Mouse (Mus musculus) CH12F3 (cell line): ENCODE measurements around the gene Draxin.

ENCODE experiments used
- in situ Hi-C: fragments of 300-500 bp; cut with MboI; formaldehyde crosslinking; loops from 2 replicates; pipeline ENCODE4 v1.14.3; 2020; ENCODE audit warnings: low sequenced_read_pairs

Gene Draxin

GRCm38 (mm10) chr4:148087091-148087906 is 43.2 kb downstream of the Draxin start:
- in situ Hi-C loops: no loop called here

- in situ Hi-C loops: no loop called here
These were observed 44.6 kb downstream of the Draxin start for GRCm38 (mm10) chr4:148085907-148086305.

- in situ Hi-C loops: no loop called here
These were observed 45.2 kb downstream of the Draxin start for GRCm38 (mm10) chr4:148085131-148085906.

GRCm38 (mm10) chr4:148084261-148084714 is 46.2 kb downstream of the Draxin start:
- in situ Hi-C loops: no loop called here

GRCm38 (mm10) chr4:148083176-148083899 is 47.2 kb downstream of the Draxin start:
- in situ Hi-C loops: no loop called here

- in situ Hi-C loops: no loop called here
These were observed 48.0 kb downstream of the Draxin start for GRCm38 (mm10) chr4:148082257-148083044.

GRCm38 (mm10) chr4:148081201-148081600 is 49.3 kb downstream of the Draxin start:
- in situ Hi-C loops: no loop called here

- in situ Hi-C loops: no loop called here
These were observed 49.9 kb downstream of the Draxin start for GRCm38 (mm10) chr4:148080597-148080973.

- in situ Hi-C loops: no loop called here
These were observed 50.4 kb downstream of the Draxin start for GRCm38 (mm10) chr4:148079944-148080596.

- in situ Hi-C loops: no loop called here
These were observed 51.3 kb downstream of the Draxin start for GRCm38 (mm10) chr4:148079212-148079611.

- in situ Hi-C loops: no loop called here
These were observed 54.6 kb downstream of the Draxin start for GRCm38 (mm10) chr4:148075881-148076280.

- in situ Hi-C loops: no loop called here
These were observed 55.2 kb downstream of the Draxin start for GRCm38 (mm10) chr4:148075259-148075658.

- in situ Hi-C loops: no loop called here
These were observed 55.8 kb downstream of the Draxin start for GRCm38 (mm10) chr4:148074521-148075189.

- in situ Hi-C loops: no loop called here
These were observed 59.0 kb downstream of the Draxin start for GRCm38 (mm10) chr4:148071508-148071907.

GRCm38 (mm10) chr4:148069602-148070218 is 60.8 kb downstream of the Draxin start:
- in situ Hi-C loops: no loop called here

- in situ Hi-C loops: no loop called here
These were observed 63.2 kb downstream of the Draxin start for GRCm38 (mm10) chr4:148067346-148067745.

GRCm38 (mm10) chr4:148066401-148066744 is 64.1 kb downstream of the Draxin start:
- in situ Hi-C loops: no loop called here

- in situ Hi-C loops: no loop called here
These were observed 64.6 kb downstream of the Draxin start for GRCm38 (mm10) chr4:148065702-148066400.

GRCm38 (mm10) chr4:148061086-148061480 is 69.4 kb downstream of the Draxin start:
- in situ Hi-C loops: no loop called here
